Mouse (Mus musculus) retina, postnatal 7 days (tissue): ENCODE measurements around the gene F12.
A peak's percentile ranks its signal among the peaks of the same experiment; 100 is the strongest.

Source experiments
- DNase-seq: peaks from one replicate; pipeline ENCODE4 v3.0.0-alpha.2; 2012; ENCODE audit warnings: low read depth, low spot score

Gene F12

GRCm38 (mm10) chr13:55413333-55413732, 13.3 kb downstream of the F12 start:
- DNase-seq: no peak

- DNase-seq: no peak
These were observed 13.8 kb downstream of the F12 start for GRCm38 (mm10) chr13:55412643-55413307.

- DNase-seq: no peak
These were observed 14.8 kb downstream of the F12 start for GRCm38 (mm10) chr13:55411826-55412225.

- no peak for DNase-seq
These were observed 18.0 kb downstream of the F12 start for GRCm38 (mm10) chr13:55408546-55409120.

GRCm38 (mm10) chr13:55407341-55407740, 19.3 kb downstream of the F12 start:
- DNase-seq: no peak

GRCm38 (mm10) chr13:55405783-55406390, 20.7 kb downstream of the F12 start:
- no peak for DNase-seq

GRCm38 (mm10) chr13:55404853-55405782, 21.5 kb downstream of the F12 start:
- peak; percentile 72 for DNase-seq

GRCm38 (mm10) chr13:55403935-55404852, 22.4 kb downstream of the F12 start:
- no peak for DNase-seq

GRCm38 (mm10) chr13:55403266-55403665, 23.3 kb downstream of the F12 start:
- DNase-seq: no peak

GRCm38 (mm10) chr13:55400039-55400346, 26.6 kb downstream of the F12 start:
- DNase-seq: no peak

GRCm38 (mm10) chr13:55399300-55400038, 27.1 kb downstream of the F12 start:
- no peak for DNase-seq

GRCm38 (mm10) chr13:55398088-55398487, 28.5 kb downstream of the F12 start, which contains the start of gene Slc34a1:
Gene Slc34a1 (plus strand): TSS chr13:55398187.
- no peak for DNase-seq

GRCm38 (mm10) chr13:55392933-55393332, 33.7 kb downstream of the F12 start:
- DNase-seq: no peak

- no peak for DNase-seq
These were observed 35.0 kb downstream of the F12 start for GRCm38 (mm10) chr13:55391626-55392029.

GRCm38 (mm10) chr13:55390644-55391043, 35.9 kb downstream of the F12 start:
- no peak for DNase-seq

- no peak for DNase-seq
These were observed 44.8 kb downstream of the F12 start for GRCm38 (mm10) chr13:55381790-55382189.

GRCm38 (mm10) chr13:55378907-55379580, 47.5 kb downstream of the F12 start:
- DNase-seq: no peak

GRCm38 (mm10) chr13:55375877-55376276, 50.7 kb downstream of the F12 start:
- DNase-seq: no peak

- DNase-seq: no peak
These were observed 52.2 kb downstream of the F12 start for GRCm38 (mm10) chr13:55374206-55374924.
